Mouse (Mus musculus) cortical plate, adult 2 months (tissue): ENCODE measurements around the gene Zfp334.

ENCODE experiments used
- CTCF ChIP-seq: fragments of 200-500 bp; IDR thresholded peaks from 2 replicates; pipeline ENCODE4 v1.5.1; 2011; ENCODE audit warnings: mild to moderate bottlenecking, control low read depth, low read length; ENCODE audit not compliant: insufficient read depth; ENCODE audit errors: extremely low read depth
- POLR2A ChIP-seq: fragments of 200-500 bp; IDR thresholded peaks from 2 replicates; pipeline ENCODE4 v1.6.1; 2011; ENCODE audit warnings: mild to moderate bottlenecking, low read length, control low read depth; ENCODE audit not compliant: insufficient read depth; ENCODE audit errors: extremely low read depth

DNA sequence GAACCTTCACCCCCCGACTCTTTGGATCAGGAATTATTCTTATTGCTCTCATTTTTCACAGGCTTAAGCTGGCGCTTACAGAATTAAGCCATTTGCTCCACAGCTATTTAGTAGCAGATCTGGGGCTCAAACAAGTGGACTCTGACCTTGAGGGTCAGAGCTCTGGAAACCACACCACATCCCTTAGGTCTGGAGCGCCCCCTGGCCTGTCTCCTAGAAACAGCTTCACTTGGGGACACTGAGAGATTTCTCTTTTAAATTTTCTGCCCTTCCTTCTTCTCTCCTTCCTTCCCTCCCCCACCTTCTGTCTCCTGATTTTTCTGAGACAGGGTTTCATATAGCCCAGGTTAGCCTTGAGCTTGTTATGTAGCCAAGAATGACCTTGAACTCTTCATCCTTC is 50.9 kb downstream of the Zfp334 start:
- TF ChIP-seq CTCF (peak; percentile 53), POLR2A (no peak)
